Mouse (Mus musculus): Measurements from ENCODE around the gene Ctrb1.

DNA sequence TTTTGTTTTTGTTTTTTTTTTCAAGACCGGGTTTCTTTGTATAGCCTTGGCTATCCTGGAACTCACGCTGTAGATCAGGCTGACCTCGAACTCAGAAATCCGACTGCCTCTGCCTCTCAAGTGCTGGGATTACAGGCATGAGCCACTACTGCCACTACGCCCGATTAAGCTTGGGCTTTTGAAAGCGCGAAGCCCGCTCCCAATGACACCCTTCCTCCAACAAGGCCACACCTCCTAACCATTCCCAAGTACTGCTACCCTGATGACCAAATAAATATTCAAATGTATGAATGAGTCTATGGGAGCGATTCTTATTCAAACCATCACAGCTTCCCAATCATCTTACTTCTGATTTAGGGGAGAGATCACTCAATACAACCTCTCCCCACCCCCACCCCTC lies 6.8 kb upstream of the Ctrb1 start:
- TF ChIP-seq POLR2A (IDR thresholded peaks at IDR 0.05; ENCODE audit: borderline replicate concordance, extremely low read depth, insufficient read depth, insufficient read length, poor library complexity, severe bottlenecking): no peak
- TF ChIP-seq CTCF (IDR thresholded peaks at IDR 0.05; ENCODE audit: borderline replicate concordance, extremely low read depth, insufficient read depth, insufficient read length): no peak

Measured in brain, embryonic 14.5 days (tissue).